Mouse (Mus musculus): Measurements from ENCODE around the gene Eno1.

The Eno1 gene

DNA sequence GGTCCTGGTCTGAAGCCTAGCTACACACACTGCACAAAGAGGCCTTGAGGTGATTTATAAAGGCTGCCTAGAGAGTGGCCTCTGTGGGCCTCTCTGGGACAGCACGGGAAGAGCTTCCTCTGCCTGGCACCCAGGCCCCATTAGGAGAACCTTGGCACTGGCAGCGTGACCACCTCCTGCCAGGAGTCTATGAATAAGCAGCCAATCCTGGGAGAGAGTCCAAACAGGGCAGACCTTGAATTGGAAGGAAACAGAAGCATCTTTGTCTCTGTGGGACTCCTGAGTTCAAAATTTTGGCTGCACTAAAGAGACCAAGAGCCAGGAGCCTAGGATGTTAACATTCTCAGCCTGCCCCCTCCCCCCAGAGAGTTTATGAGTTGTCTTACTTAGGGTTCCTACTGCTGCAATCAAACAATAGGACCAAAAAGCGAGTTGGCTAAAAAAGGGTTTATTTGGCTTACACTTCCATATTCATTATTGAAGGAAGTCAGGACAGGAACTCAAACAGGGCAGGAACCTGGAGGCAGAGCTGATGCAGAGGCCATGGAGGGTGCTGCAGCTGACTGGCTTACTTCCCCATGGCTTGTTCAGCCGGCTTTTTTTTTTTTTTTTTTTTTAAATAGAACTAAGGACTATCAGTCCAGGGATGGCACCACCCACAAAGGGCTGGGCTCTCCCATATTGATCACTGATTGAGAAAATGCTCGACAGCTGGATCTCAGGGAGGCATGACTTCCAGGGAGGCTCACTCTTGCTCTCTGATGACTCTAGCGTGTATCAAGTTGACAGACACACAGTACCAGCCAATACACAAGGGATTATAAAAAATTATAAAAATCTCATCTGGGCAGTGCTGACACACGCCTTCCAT, 9.5 kb upstream of the Eno1 start:
- DNase-seq (ENCODE audit: low spot score): peak; percentile 86

DNA sequence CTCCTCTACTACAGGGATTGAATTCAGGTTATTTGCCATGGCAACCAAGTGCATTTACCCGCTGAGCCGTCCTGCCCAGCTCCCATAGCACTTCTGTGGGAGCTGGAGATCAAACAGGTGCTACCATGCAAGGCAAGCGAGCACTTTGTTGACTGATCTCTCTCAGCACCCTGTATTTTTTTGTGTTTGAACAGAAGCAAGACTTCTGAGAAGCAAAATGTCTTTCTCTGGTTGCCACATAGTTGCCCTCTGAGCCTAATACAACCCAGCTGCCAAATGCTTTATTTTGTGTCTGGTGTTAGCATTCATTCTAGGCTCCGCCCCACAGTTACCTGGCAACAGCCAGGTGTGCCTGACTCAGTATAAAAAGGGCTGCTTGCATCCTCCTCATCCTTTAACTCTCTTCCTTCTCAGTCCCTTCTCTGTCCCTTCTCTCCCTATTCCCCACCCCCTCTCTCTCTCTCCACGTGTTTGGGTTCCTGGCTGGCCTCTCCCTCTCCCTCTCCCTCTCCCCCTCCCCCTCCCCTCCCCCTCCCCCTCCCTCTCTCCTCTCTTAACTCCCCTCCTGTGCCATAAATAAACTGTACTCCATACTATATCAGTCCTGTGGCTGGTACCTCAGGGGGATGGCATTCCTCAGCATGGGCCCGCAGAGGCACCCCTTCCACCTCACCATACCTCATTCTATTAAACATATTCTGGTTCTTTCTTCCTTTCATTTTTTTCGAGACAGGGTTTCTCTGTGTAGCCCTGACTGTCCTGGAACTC, 7.8 kb upstream of the Eno1 start:
- peak; percentile 78 for DNase-seq (ENCODE audit: low spot score)

DNA sequence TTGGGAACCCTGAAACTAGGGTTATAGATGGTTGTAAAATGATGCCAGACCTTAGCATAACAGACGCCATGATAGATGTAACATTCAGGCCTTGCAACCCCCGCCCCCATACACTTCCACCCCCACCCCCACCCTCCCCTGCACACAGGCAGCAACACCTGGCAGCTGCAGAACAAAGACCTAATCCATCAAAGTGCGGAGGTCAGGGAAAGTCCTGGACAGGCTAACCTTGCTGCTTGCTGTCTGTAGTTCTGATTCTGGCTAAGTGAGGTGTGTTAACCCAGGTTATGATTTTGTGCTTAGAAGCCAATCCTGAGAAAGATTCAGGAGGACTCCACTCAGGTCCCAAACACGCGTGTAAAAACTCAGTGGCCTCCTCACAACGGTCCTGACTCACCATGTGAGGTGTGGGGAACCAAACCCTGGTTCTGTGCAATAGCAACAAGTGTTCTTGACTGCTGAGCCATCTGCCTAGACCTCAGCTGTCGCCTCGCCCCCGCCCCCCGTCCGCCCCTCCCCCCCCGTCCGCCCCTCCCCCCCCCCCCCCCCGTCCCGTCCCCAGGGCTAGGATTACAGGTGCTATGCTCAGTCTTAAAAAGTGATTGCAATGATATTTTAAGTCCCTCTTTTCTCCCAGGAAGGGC, 6.7 kb upstream of the Eno1 start:
- DNase-seq (ENCODE audit: low spot score): no peak

DNA sequence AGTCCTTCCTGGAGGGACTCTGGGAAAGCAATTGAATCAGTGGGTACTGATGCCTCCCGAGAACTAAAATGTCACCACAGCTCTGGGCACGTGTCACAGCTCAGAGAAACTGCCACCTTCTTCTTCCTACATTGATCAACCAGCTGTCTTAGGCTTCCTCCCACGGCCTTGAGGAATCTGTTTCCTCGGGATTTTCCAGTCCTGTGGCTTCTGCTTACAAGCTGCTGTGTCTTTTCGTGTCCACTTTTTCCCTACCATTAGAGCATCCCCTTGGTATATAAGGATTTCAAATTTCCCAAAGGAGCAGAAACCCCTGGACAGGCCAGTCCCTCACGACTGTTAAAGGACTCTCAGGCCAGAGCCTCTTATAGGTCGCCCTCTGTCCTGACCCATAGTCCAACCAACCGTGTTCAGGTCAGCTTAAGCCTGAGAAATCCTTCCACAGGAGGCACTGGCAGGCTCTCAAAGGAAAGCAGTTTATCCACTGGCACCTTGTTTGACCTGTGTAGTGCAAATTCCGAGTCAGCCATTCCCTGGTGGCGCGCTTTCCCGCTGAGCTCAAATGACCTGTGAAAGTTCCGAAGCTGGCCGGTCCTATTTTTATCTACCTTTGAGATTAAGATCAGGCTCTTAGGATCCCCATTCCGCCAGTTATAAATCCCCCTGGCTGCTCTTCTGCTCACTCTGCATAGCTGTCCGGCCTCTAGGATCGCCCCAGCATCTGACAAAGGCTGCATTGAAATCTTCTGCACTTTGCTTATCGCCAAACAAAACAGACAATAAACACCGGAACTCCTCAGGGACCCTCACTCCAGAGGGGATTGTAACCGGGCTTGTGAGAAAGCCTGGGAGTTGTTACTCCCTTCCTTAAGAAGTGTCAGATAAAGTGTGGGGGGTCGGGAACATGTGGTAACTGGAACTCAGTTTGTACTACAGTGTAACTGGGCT, 5.8 kb upstream of the Eno1 start:
- DNase-seq (ENCODE audit: low spot score): peak; percentile 70

DNA sequence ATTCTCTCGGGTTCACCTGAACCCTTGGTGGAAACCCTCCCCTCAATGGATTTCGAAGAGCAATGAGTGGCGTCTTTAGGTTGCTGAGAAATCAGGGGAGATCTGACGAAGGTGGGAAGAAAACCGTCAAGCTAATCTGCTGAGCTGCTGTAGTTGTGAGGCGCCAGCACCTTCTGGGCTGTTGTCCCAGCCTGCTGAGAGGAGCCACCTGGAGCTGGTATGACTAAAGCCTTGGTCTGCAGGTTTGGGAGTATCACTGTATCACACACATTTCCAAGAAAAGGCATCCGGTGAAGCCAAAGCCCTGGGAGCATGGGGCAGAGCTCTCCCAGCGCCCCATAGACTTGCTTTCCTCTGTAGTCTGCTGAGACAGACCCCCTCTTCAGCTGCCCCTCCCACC, 4.7 kb upstream of the Eno1 start:
- no peak for DNase-seq (ENCODE audit: low spot score)

DNA sequence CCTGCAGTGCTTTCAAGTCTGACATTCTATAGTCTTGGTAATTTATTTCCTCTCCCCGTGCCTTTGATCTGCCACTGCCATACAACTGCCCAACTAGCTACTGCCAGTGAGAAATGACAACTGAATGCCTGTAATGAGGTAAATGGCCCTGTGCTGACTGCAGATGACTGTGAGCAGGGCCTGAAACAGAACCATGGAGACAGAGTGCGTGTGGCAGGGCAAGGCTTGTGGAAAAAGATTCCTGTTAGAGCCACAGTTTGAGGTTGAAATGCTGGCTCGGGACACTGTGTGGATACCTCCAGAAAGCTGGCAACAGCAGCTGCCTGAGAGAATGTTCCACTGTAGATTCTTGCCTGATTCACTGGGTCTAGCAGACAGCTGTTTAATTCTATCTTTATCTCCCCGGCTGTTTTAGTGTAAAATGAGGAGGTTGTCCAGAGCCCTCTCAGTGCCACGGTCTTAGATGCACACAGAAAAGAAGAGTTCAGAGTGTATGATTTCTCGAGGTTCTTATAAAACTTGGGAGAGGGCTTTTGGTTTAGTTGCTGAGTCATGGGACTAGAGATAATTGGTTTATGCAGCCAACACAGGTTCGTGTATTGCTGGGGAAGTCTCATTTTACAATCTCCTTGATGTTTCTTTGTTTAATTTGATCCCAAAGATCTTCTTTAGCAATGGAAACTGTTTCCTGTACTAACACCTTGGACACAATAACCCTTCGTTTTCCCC, 1.8 kb upstream of the Eno1 start:
- no peak for DNase-seq (ENCODE audit: low spot score)

DNA sequence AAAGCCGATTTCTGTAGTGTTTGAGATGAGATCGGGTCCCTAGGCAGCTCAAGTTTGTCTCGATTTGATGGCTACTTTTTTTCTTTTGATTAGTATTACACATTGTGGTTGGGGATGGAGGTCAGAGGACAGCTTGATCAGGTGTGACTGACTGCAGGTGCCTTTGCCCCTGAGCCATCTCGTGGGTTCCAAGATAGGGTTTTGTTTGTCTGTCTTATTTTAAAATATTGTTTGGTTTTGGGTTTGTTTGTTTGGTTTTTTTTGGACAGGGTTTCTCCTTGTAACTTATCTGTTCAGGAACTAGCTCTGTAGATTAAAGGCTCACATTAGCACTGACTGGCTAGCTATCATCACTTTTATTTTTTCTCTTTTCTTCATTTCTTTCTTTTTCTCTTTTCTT, 936 bp upstream of the Eno1 start:
- no peak for DNase-seq (ENCODE audit: low spot score)

DNA sequence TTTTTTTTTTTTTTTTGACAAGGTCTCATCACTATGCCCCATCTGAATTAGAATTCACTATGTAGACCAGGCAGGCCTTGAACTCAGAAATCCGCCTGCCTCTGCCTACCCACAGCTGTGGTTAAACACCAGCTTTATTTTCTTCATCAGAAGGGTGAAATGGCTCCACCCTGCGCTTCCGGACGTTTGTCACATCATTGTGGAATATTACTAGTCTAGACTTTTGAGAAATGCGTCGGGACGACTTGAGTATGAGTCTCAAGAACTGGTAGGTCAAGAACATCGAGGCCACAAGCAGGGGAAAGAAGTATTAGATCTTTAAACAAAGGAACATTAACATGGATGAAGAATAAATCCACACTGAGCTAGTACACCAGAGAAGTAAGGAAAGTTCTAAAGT, 490 bp upstream of the Eno1 start:
- DNase-seq (ENCODE audit: low spot score): no peak

DNA sequence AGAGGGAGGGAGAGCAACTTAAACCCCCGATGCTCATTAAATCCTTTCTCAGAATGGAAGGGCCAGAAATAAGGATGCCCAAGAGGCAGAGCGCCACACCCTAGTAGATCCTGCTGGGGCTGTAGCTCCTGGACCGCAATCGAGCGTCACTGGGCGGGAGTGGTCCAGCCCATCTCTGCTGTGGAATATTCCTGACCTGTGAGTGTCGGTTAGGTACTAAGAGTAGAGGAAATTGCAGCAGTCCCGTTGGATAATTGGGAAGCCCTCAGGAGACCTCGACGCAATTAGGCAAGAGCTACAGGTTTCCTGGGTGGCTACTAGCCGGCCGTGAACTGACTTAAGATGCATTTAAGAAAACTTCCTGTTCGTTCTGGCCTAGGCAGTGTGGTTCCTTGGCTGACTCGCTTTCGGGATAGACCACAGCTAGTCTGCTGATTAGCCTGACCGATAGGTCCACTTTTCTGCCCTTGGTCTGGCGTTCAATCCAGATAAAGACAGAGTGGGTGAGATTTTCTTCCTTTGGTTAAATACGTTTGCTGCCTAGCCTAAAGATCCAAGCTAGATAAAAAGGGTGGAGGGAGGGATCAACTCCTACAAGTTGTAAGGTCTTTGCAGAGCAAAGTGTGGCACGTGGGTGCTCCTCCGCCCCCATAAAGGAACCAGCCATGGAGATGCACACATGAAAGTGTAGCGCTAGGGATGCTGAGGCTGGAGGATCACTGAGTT, 1.3 kb downstream of the Eno1 start:
- DNase-seq (ENCODE audit: low spot score): peak; percentile 70

DNA sequence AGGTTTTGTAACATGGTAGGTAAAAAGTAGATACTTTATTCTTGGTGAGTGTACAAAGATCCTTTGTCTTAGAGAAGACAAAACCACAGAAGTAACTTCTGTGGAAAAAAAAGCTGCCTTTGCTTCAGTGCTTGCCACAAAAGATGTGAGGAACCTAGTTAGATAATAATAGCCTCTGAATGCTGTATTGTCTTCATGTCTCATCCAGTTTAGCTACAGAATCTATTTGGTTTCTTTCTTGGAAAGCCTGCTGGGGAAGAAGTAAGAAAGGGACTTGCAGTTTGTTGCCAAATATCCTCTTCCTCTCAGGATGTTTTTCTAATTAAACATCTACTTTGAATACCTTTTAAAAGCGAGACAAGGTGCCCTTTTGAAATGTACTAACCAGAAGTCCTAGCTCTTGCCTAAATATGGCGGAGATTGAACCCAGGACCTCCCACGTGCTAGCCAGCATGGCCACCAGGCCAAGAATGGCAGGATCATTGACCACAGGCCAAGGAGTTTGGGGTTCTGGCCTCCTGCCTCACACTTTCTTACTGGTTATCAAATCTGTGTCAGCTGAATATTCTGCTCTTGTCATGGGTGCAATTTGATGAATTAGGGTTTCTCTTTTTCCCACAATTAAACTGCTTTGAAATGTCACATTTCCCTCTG, 2.0 kb downstream of the Eno1 start:
- no peak for DNase-seq (ENCODE audit: low spot score)

DNA sequence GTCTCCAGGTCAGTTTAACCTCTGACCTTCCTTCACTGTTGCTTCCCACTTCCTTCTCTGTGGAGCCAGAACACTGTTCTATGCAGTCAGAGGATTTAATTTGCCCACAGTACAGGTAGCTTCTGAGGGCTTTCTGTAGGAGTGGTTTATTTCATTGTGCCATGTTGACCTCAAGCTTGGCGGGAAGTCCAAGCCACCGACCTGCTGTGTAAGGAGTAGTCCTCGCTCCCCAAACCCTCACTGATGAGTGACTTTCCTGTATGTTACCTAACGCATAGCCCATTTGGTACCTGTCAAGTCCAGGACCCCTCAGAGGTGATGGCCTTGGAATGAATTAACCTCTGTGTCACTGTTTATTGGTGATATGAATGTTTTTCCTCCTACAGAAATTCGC, 2.6 kb downstream of the Eno1 start:
- DNase-seq (ENCODE audit: low spot score): no peak

DNA sequence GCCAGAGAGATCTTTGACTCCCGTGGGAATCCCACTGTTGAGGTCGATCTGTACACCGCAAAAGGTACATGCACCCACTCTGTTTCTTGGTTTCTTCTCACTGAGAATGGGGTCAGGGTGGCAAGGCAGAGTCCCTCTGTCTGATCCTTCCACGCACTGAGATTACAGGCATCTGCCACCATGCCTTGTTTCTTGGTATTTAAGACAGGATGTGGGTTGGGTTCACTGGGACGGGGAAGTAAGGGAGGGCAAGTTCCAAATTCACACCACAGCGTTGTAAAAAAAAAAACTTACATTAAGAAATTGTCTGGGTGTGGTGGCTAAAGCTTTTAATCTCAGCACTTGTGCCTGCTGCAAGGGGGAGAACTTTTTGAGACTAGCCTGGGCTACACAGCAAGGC, 3.0 kb downstream of the Eno1 start:
- no peak for DNase-seq (ENCODE audit: low spot score)

DNA sequence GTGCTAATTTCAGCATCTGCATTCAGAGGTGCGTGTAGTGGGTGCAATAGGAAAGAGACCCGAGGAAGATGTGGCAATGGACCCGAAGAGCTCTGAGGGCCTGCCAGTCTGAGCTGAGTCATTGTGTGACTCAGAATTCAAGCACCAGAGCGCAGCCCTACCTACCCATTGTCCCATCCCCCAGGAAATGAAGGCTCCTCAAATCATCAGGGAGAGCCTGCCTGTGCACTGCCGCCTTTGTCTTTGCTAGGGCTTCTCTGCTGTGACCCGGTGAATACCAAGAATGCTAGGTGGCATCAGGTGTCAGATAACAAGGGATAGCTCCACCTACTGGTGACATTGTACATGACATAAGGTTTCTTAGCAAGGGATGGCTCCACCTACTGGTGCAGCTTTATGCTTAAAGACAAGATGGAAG, 3.4 kb downstream of the Eno1 start:
- DNase-seq (ENCODE audit: low spot score): peak; percentile 67

DNA sequence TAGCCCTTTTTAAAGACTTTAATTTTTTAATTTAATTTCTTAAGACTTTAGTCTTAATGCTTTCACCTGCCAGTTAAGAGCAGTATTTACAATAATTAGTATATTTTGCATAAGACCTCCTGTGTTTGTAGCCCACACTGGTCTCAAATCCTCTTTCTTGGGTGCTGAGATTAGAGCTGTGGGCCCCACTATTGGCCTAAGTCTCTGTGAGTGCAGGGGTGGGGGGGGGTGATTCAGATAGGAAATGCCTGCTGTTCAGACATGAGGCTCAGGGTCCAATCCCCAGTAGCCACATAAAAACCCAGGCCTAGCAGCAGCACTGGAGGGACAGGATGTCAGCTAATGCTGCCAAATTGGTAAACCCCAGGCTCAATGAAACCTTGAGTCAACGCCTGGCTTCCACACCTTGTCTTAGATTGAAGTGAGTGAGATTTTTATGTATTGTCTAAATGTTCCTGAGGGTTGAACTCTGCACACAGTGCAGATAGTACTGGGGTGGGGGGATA, 3.9 kb downstream of the Eno1 start:
- DNase-seq (ENCODE audit: low spot score): no peak

DNA sequence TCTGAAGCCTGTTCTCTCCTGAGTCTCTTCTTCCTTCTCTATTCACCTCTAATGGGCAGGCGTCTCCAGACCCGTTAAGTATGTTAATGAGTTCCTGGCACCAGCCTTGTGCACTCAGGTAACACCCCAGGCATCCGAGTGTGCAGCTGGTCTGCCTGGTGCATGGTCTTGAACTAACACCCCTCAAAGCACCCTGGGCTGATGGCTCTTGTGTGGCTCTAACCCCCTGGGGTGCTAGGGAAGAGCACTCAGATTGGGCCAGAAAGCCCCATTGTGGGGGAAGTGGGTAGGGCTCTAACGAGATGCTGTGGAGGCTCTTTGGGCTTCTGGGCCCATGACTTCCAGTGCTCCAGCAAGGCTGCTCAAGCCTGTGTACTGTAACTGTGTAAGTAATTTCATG, 5.2 kb downstream of the Eno1 start:
- no peak for DNase-seq (ENCODE audit: low spot score)

DNA sequence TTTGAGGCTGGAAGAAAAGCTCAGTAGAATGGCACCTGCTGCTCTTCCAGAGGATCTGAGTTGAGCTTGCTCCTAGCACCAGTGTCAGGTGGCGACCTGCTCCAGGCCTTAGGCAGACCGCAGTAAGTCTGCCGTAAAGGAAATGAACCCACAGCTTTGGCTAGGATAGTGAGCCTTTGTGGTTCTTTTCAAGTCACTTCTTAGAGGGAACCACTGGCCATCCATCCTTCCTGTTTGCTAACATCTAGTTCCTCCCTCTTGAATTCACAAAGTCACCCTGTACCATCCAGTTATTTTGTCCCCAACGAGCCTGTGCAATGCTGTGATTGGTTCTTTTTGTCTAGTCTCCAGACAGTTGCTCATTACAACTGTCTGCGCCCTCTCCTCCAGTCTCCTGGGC, 6.2 kb downstream of the Eno1 start:
- DNase-seq (ENCODE audit: low spot score): no peak

DNA sequence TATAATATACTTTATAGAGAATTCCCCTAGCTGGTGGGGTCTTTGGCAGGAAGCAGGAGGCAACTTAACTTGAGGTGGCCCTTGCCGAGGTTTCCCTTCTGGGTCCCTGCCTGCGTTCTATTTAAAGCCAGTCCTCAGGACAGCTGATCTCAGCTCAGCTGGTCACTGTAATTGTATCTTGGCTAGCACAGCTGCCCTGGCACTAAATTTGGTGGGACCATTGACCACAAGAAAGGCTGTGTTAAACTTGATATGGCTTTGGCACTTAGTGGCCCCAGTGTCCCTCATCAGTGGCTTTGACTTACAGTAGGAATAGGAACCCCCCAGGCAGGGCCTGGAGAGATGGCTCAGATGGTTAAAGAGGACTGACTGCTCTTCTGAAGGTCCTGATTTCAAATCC, 9.4 kb downstream of the Eno1 start:
- no peak for DNase-seq (ENCODE audit: low spot score)

DNA sequence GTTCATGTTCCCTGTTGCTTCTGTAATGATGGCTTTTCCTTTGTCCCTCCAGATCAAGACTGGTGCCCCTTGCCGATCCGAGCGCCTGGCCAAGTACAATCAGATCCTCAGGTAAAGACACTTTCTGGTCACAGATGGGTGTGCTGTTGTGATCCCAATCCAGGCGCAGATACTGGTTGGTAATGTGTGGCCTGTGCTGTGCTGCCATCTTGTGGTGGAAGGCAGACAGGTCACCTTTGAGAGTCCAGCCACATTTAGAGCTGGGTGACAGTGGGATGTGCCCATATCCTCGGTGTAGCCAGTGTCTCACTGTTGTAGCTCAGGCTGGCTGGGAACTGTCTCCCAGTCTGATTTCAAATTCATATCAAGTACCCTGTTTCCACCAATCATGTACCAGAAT, 11.5 kb downstream of the Eno1 start:
- DNase-seq (ENCODE audit: low spot score): no peak

DNA sequence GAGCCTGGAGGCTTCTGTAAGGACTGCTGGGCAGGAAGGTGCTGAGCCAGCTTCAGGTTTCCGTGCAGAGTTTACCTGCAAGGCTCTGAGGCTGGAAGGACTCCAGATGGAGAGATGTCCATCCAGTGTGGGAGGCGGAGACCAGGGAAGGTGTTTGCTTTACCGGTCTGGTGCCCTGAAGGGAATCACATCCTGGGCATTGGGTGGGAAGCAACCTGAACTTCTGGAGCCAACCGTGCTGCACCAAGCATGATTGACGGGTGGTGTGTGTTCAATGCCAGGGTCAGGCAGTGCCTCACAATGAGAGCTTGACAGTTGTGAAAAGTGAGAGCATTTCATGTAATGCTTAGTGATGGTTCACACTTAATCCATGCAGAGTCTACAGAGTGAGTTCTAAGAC, 12.4 kb downstream of the Eno1 start:
- no peak for DNase-seq (ENCODE audit: low spot score)
